Mouse (Mus musculus) limb, embryonic 11.5 days (tissue): Measurements from ENCODE around the gene Rabgap1l. TPM values are rescaled to one million over a fixed set of nuclear protein-coding genes. Genes with fewer than 3 reads are reported as not detected.

Source experiments
- ATAC-seq: fragments of 200-750 bp; cut with Nextera tagmentation; 2 replicates; pipeline ENCODE4 v1.8.0; 2017; ENCODE audit warnings: low read depth; ENCODE audit not compliant: insufficient number of reproducible peaks, low FRiP score, low TSS enrichment
- DNase-seq: peaks from one replicate; pipeline ENCODE4 v3.0.0-alpha.2; 2015; ENCODE audit warnings: low spot score
- H3K27ac ChIP-seq: fragments of 300-500 bp; sonication (generic); replicated peaks from 2 replicates; pipeline ENCODE4 v1.5.1; 2014; ENCODE audit warnings: low read depth, mild to moderate bottlenecking, low read length
- H3K27me3 ChIP-seq: fragments of 300-500 bp; sonication (generic); 2 replicates; pipeline ENCODE4 v1.6.1; 2014; ENCODE audit warnings: mild to moderate bottlenecking, low read length, mixed read lengths; ENCODE audit not compliant: control insufficient read depth, insufficient read depth
- H3K36me3 ChIP-seq: fragments of 300-500 bp; sonication (generic); 2 replicates; pipeline ENCODE4 v1.6.1; 2014; ENCODE audit warnings: mild to moderate bottlenecking, low read length, moderate library complexity, mixed read lengths; ENCODE audit not compliant: control insufficient read depth, insufficient read depth
- H3K4me1 ChIP-seq: fragments of 300-500 bp; sonication (generic); 2 replicates; pipeline ENCODE4 v1.6.1; 2014; ENCODE audit warnings: low read length, mixed read lengths; ENCODE audit not compliant: control insufficient read depth, insufficient read depth
- H3K4me2 ChIP-seq: fragments of 300-500 bp; sonication (generic); 2 replicates; pipeline ENCODE4 v1.6.1; 2014; ENCODE audit warnings: low read depth, mild to moderate bottlenecking, moderate library complexity; ENCODE audit not compliant: severe bottlenecking
- H3K4me3 ChIP-seq: fragments of 300-500 bp; sonication (generic); 2 replicates; pipeline ENCODE4 v1.5.1; 2014; ENCODE audit warnings: low read depth, low read length
- H3K9ac ChIP-seq: fragments of 300-500 bp; sonication (generic); 2 replicates; pipeline ENCODE4 v1.6.1; 2014; ENCODE audit warnings: mild to moderate bottlenecking, low read length
- H3K9me3 ChIP-seq: fragments of 300-500 bp; sonication (generic); 2 replicates; pipeline ENCODE4 v1.6.1; 2016; ENCODE audit warnings: low read length; ENCODE audit not compliant: control insufficient read depth
- WGBS: fragments of 180-500 bp; shearing (Covaris S2); extraction: QIAGEN DNeasy Blood & Tissue Kit; methylation state at CpG from one replicate; pipeline ENCODE4 v1.1.7; 2014; 5-methylcytosine and 5-hydroxymethylcytosine counted together
- polyA plus RNA-seq: library from polyadenylated mRNA; unstranded; fragments of >200 nt; fragmentation: Nextera tagmentation; extraction: Ambion mirVana; gene quantifications from 2 replicates; pipeline ENCODE4 v1.2.1, GENCODE M21; 2014

Gene Rabgap1l
- polyA plus RNA-seq, 1 experiment from 2014 or later: 14.3 TPM

DNA sequence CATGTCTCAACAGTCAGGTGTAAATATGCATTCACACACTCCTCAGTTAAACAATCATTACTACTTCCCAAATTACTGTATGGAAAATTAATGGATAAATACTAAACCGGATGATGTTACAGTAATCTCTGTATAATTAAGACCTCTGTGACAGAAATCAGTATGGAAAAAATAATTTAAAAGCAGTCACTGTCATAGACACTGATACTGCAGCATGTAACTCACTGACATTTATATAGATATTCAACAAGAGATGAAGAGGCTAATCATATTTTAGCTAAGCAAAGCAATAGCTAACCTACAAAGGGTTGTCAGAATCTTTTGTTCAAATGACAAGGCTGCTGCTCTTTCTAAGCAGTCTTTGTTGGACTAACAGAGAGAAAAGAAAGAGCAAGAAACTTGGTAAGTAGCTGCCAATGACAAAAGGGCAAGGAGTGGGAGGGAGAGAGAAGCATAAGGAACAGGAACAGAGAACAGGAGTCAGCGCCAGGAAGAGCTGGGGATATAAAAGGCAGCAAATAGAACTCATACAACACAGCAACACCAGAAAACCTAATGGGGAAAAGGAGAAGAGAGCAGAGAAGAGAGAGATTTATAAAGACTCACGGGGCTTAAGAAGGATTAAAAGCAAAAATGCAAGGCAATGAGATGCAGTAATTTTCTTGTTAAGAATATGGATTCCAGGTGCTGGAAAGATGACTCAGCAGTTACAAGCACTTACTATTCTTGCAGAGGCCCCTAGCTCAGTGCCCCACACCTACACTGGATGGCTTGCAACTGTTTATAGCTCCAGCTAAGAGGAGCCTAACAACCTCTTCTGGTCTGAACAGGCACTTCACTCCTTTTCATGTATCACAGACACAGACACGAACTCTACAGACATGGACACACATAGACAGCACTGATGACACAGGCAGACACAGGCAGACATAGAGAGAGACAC is 244.8 kb downstream of the Rabgap1l start:
- Histone ChIP-seq H3K27ac (no peak overlapping the region), H3K36me3 (no peaks in the 10 kb centered on the region), H3K9me3 (no peaks in the 10 kb centered on the region), H3K27me3 (no peaks in the 10 kb centered on the region), H3K4me3 (no peak overlapping the region), H3K4me2 (no peak overlapping the region), H3K9ac (no peak overlapping the region), H3K4me1 (no peaks in the 10 kb centered on the region)
- ATAC-seq (no peak; the same call in 1 of the 2 replicates), DNase-seq (no peak)
- WGBS: 42% methylated on average over 4 of the region's 4 CpGs

DNA sequence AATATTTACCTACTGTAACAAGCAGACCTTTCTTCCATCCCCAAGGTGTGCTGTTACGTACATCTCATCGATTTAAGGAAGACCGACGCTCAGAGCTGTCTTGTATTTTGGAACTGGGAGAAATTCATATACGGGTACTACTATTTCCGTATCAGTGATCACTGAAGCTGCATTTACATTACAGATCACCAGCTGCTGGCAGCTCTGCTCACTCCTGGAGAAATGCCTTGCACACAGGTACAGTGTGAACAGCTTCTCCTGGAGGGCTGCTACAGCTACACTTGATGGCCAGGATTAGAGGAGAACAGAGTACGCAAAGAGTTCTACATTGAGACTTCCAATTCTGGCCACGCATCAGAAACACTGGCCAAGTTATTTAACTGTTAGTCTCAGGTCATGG is 257.4 kb downstream of the Rabgap1l start:
- Histone ChIP-seq H3K27ac (no peak overlapping the region), H3K27me3 (no peaks in the 10 kb centered on the region), H3K4me3 (no peak overlapping the region), H3K36me3 (no peaks in the 10 kb centered on the region), H3K9ac (no peak overlapping the region), H3K9me3 (no peaks in the 10 kb centered on the region), H3K4me2 (no peak overlapping the region), H3K4me1 (no peaks in the 10 kb centered on the region)
- no peak for ATAC-seq
- no peak for DNase-seq
- 94% methylated on average over 8 of the region's 8 CpGs for WGBS

DNA sequence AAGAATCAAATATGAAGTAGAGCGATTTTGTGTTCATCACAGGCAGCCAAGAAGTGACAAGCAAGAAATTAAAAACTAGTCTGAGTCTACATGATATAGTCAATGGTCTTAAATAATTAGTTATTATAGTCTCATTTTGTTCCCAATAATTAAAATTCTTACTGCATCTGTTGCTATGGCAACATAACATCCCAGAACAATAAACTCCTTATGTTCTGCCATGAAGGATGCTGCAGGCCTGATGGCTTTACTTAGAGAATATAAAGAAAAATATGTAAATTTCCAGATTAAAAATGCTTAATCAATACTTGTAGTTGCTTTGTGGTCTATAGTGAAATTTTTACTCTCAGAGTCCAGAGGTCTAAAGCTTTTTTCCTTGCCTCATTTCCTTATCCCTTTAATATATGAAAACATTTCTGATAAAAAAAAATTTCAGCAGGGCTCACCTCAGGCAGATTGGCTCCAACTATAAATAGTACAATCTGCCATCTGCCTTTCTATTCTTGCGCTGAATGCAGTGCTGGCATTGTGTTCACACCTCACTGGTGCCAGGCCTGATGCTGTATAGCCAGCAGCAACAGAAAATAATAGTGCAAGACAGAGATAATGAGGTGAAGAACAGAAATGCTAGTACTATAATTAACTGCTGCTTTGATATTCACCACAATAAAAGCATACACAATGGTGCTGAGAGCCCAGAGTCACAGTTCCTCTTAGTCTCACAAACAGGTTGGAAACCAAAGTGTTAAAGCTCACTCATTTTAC is 258.3 kb downstream of the Rabgap1l start:
- H3K4me2 ChIP-seq: no peak overlapping the region
- no peaks in the 10 kb centered on the region for H3K27me3 ChIP-seq
- WGBS: 81% methylated on average over 2 of the region's 2 CpGs
- H3K36me3 ChIP-seq: no peaks in the 10 kb centered on the region
- DNase-seq (no peak), ATAC-seq (no peak)
- H3K4me3 ChIP-seq: no peak overlapping the region
- H3K27ac ChIP-seq: no peak overlapping the region
- H3K9ac ChIP-seq: no peak overlapping the region
- H3K4me1 ChIP-seq: no peaks in the 10 kb centered on the region
- no peaks in the 10 kb centered on the region for H3K9me3 ChIP-seq

DNA sequence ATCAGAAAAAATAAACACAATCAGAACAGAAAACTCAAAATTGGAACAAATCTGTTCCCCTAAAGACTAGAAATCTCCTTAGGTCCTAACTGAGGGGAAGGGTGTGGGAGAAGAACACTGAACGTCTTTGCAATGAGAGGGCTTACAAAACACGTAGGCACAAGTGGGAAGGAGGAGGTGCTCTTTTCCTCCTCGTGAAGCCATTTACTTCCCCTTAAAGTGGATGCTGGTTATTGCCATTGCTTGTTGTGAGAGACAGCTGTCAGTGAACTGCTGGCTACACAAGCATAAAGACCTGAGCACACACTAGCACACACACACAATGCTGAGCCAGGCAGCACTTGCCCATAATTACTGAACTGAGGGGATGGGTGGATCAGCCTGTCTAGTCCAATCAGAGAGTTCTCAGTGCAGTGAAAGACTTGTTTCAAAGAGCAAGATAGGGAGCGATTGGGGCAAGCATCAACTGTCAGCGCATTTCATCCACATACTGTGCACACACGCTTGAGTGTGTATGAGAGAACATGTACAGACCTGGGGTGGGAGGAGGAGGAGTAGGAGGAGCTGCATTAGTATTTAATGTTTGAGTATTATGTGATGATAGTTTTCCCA is 259.7 kb downstream of the Rabgap1l start:
- Histone ChIP-seq H3K9me3 (no peaks in the 10 kb centered on the region), H3K9ac (no peak overlapping the region), H3K4me2 (no peak overlapping the region), H3K27ac (no peak overlapping the region), H3K4me1 (no peaks in the 10 kb centered on the region), H3K27me3 (no peaks in the 10 kb centered on the region), H3K36me3 (no peaks in the 10 kb centered on the region), H3K4me3 (no peak overlapping the region)
- no peak for ATAC-seq
- DNase-seq: no peak
- 63% methylated on average over 6 of the region's 6 CpGs for WGBS

DNA sequence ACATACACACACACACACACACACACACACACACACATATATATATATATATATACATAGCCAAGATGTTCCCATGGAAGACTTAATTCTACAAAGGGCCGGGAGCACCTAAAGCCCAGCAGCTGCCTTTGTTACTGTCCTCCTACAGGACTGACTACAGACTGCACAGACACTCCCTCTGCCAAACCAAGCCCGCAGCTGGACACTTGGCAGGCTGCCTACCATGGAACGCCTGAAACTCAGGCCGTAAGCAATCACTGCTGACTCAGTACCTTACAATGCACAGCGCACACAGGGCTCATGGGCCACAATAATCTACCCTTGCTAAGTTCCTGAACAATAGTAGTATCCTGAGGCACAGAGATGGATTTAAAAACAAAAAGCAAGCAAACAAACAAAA is 261.6 kb downstream of the Rabgap1l start:
- Histone ChIP-seq H3K4me1 (no peaks in the 10 kb centered on the region), H3K9me3 (no peaks in the 10 kb centered on the region), H3K9ac (no peak overlapping the region), H3K4me2 (no peak overlapping the region), H3K27ac (no peak overlapping the region), H3K4me3 (no peak overlapping the region), H3K36me3 (no peaks in the 10 kb centered on the region), H3K27me3 (no peaks in the 10 kb centered on the region)
- ATAC-seq (no peak), DNase-seq (no peak)
- 82% methylated on average over 5 of the region's 5 CpGs for WGBS

DNA sequence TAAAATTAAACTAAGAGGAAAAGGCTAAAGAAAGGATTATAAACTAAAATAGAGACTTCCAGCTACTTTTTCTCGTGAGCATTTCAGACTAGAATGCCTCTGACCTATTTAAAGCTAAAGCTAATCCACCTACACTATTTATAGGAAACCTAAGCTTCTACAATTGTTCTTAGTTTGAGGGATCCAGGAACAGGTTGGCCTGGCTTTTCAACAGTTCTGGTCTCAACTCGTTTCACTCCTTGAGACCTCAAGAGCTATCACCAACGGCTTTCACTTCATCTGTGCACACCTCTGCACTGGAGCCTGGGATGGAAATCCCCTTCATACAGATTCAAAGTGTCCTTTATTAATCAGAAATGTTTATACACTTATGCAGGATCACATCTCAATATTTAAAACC is 271.1 kb downstream of the Rabgap1l start:
- no peaks in the 10 kb centered on the region for H3K4me1 ChIP-seq
- no peaks in the 10 kb centered on the region for H3K9me3 ChIP-seq
- no peak for DNase-seq
- no peaks in the 10 kb centered on the region for H3K36me3 ChIP-seq
- WGBS: 80% methylated on average over 3 of the region's 3 CpGs
- no peak overlapping the region for H3K4me2 ChIP-seq
- no peaks in the 10 kb centered on the region for H3K27me3 ChIP-seq
- no peak overlapping the region for H3K9ac ChIP-seq
- no peak for ATAC-seq
- no peak overlapping the region for H3K4me3 ChIP-seq
- H3K27ac ChIP-seq: no peak overlapping the region

DNA sequence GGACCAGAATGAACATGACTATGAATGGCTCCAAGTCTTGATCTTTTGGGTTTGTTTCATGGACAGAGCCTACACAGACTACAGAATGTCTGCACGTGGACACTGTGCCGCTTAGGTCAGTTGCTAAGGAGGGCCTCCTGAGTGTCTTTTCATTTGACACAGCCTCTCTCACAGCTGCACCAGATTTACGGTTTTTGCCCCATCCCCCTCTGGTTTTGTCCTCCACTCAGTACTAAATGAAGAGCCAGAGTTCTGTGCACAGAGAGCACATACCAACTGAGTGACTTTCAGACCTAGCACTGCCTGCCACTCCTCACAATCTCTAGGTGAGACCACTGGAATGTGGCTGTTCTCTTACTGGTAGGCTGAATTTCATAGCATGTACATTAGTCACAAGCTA is 272.3 kb downstream of the Rabgap1l start:
- H3K9ac ChIP-seq: no peak overlapping the region
- WGBS: 42% methylated on average over 3 of the region's 3 CpGs
- no peak overlapping the region for H3K4me2 ChIP-seq
- no peaks in the 10 kb centered on the region for H3K36me3 ChIP-seq
- H3K27me3 ChIP-seq: no peaks in the 10 kb centered on the region
- H3K9me3 ChIP-seq: no peaks in the 10 kb centered on the region
- DNase-seq: no peak
- no peak for ATAC-seq
- no peak overlapping the region for H3K27ac ChIP-seq
- H3K4me1 ChIP-seq: no peaks in the 10 kb centered on the region
- no peak overlapping the region for H3K4me3 ChIP-seq

DNA sequence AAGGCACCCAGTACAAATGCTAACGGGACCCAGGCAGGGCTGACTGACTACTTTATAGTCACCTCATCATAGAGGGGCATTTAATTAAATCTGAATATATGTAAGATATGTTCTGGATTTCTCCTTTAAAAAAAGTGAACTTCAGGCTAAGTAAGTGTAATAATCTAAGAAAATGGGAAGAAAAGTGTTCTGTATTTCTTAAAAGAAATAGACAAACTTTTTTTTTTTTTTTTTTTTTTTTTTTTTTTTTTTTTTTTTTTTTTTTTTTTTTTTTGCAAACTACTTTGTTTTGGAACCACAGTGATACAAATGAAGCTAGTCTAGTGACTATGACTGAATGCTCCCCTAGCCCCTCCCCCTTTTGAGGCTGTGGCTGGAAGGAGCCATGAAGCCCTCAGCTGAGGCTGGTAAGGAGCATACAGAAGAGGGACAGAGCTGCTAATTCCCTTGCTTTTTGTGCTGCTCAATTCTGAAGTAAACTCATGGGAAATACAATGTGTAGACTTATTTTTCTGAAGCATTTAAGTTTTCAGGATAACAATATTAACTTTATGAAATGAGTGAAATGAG is 273.0 kb downstream of the Rabgap1l start:
- Histone ChIP-seq H3K27ac (no peak overlapping the region), H3K27me3 (no peaks in the 10 kb centered on the region), H3K36me3 (no peaks in the 10 kb centered on the region), H3K9ac (no peak overlapping the region), H3K4me2 (no peak overlapping the region), H3K4me1 (no peaks in the 10 kb centered on the region), H3K4me3 (no peak overlapping the region), H3K9me3 (no peaks in the 10 kb centered on the region)
- DNase-seq (no peak), ATAC-seq (no peak)
- 75% methylated on average over 1 of the region's 1 CpGs for WGBS
